Mouse (Mus musculus) gastrocnemius, postnatal 25 days (tissue): Measurements from ENCODE around the gene Capn2. TPM values are rescaled to one million over a fixed set of nuclear protein-coding genes. Genes with fewer than 3 reads are reported as not detected.
A peak's percentile ranks its signal among the peaks of the same experiment; 100 is the strongest.

Experiments
- DNase-seq: peaks from one replicate; pipeline ENCODE4 v3.0.0; 2022
- total RNA-seq, 2 experiments: library from RNA; stranded (reverse); gene quantifications; 1 replicate in 1 of 2; 2 replicates in 1 of 2; pipeline ENCODE4 v1.2.3; 2021

Capn2 gene
- total RNA-seq, 2 experiments from 2014 or later, result 52.0 to 59.4 TPM

DNA sequence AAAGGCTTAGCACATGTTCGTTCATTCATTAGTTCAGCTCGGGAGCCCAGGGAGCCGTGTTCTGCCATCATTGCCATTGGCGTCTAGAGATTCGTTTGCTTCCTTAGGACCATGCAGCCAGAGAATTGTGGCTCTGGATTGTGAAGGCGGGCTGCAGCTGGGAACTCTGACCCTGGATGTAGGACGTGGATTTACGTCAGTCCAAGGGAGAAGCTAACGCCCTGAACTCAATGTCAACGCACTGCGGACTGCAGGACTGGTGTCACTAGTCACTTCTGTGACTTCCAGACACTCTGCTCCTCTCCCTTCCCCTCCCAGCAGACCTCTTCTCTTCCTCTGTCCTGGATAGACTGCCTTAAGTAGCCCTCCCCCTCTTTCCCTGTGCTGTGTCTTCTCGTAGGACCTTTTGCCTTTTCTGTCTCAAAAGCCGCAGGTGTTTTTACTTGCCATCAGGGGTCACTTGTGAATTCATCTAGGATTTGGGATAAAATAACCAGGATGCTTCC, 9.9 kb upstream of the Capn2 start:
- DNase-seq, result no peak

DNA sequence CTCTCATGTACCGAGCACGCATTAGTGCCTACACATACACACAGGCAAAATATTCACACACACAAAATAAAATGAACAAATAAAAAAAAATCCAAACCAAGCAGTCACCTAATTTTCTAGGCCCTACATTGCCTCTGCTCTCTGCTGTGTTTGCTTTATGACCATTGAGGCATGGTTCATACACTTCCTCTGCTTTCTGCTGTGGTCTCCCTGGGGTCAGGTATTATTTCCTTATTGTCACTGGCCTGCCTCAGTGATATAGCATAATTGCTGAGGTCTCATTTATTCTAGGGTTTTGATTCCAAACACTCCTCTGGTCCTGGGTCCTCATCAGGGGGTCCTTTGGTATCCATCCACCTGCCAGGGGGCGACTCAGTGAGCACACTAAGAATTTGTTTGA, 8.2 kb upstream of the Capn2 start:
- DNase-seq, result no peak

DNA sequence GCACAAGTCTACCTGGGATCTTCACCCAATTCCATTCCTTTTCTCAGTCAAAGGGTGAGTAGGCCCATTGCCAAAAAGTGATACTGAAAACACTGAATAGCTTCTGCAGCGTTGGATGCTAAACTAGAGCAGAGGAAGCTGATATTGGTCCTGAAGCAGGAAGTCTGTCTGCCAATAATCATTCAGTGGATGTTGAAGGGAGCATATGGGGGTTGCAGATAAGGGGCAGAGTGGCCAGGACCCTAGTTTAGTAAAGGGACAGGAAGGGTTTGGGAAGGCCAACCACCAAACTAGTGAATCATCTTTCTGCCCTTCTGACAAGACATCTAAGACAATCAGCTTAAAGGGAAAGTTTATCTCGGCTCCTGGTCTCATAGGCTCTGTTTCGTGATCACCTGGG, 6.3 kb upstream of the Capn2 start:
- DNase-seq, result no peak

DNA sequence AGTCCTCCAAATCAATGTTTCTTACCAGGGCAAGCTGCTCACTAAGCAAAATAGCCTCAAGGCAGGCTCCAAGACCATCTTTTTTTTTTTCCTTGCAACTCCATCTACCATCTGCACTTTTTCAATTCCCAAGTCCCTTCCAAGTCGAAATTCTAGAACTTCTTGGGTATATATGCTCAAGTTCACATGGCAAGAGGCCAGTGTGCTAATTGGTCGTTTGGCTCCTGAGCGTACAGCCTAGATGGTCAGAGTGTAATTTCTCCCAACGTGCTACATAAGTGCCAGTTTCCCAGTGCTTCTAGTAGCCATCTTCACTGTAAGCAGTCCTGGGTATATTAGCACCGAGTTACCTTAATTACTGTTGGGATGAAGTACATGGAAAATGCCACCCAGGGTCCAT, 5.6 kb upstream of the Capn2 start:
- no peak for DNase-seq

DNA sequence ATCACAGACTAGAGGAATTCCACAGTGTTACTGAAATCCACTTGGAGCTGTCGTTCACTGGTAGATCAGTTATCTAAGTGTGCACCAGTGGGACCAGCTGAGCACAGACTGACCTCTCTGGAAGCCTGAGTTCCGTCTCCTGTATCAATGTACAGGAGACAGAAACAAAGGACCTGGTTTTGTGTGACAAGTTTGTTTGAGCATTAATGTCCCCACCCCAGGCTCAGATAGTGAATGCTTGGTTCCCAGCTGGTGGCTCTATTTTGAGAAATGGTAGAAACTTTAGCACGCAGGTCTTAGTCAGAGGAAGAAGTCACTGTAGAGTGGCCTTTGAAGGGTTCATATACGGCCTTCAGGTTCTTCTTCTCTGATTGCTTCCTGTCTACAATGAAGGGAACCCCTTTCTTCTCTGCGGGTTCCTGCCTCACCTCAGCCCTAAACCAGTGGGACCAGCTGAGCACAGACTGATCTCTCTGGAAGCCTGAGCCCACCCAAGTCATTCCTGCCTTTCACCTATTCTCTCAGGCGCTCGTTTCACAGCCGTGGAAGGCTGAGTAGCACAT, 3.6 kb upstream of the Capn2 start:
- DNase-seq, result no peak

DNA sequence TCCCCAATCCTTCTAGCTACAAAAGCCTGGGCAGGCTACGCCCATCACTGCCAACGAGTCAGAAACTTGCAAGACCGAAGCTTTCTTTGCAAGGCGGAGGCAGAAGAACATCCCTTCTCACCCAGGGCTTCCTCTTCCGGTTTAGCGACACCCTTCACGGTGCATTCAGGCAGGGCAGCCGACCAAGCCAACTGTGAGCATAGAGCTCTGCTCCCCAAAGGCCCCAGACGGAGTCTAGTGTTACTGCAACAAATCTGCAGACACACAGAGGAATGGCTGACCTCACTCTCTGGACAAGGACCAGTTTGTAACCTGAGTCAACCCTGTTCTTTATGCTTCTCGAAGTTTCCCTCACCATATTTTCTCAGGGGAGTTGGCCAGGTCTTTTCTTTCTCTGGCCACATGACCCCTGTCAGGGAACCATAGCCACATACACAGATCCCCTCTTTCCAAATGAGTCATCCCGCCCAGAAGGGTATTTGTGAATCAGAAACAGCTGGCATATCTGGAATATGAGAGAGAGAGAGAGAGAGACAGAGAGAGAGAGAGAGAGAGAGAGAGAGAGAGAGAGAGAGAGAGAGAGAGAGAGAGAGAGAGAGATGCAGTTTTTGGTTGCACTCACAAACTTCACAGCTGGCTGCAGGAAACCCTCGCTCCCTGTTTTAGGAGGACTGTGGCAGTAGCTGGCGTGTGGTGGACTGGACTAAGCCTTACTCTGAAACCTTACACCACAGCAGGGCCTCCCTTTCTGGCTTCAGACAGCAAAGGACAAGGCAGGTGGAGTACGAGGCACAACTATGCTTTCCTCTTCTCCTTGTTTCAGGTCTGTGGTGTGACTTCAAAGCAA, 2.9 kb upstream of the Capn2 start:
- peak; percentile 81 for DNase-seq

DNA sequence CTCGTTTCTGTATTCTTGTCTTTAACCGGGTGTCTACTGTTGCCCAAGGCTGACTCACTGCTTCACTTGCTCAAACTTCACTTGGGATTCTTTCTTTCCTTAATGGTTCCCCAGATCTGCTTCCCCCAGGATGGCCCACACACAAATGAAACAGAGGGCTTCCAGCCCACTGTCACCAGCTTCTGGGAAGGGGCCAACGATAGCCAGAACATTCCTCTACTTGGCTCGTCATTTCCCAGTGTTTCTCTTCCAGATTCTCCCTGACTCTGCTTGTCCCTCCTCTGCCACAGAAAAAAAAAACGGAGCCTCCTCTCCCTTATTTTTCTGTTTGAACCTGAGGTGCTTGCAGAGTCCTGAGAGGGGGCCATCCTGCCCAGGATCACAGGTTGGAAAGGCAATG, 1.9 kb upstream of the Capn2 start:
- no peak for DNase-seq

DNA sequence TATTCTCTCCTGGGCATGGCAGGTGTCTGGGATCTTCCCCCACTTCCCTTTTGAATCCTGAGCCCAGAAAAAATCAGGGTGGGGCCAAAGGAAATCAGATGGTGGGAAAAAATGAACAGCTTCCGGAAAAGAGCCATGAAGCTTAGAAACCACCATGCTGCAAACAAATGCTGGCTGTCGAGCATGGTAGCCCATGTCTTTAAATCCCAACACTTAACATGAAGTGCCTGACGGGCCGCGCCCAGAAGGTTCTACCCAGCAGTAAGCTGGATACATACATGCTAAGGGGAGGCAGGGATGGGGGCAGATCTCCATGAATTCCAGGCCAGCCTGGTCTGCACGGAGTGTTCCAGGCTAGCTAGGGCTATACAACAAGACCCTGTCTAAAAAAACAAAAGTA, 1.4 kb upstream of the Capn2 start:
- no peak for DNase-seq

DNA sequence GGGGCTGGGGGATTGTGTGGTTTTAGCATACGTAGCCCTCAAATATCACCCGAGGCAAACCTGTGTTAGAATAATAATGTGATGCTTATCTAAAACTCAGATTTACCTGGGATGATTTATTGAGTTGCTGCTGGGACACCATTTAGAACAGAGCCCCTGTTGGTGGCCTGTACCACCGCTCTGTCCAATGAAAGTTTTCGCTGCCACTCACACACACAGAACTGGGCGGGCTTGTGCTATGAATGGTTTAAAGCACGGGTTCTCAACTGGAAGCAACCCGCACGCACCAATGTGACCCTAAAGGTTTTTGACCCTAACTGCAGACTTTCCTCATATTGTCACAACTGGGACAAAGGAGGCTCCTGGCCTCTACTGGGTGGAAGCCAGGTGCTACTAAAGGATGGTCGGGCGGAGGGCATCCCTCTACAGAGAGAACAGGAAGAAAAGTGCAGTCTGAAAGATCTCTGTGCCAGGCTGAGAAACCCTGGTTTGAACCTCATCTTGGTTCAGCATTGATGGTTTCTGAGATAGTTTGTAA, 804 bp upstream of the Capn2 start:
- no peak for DNase-seq

DNA sequence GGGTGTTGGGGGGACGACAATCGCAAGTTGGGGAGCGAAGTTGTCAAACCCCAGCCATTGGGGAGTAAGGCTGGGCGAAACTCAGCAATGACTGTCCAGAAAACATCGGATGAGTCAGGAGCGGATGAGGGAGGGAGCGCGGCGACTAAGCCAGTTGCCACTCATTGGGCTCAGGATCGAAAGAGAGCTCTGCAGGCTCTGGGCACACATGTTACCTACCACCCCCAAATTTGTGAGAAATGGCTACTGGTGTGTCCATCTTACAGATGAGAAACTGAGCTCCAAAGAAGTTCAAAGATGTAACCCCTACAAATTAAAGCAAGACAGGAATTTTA, 236 bp upstream of the Capn2 start:
- DNase-seq, result no peak

DNA sequence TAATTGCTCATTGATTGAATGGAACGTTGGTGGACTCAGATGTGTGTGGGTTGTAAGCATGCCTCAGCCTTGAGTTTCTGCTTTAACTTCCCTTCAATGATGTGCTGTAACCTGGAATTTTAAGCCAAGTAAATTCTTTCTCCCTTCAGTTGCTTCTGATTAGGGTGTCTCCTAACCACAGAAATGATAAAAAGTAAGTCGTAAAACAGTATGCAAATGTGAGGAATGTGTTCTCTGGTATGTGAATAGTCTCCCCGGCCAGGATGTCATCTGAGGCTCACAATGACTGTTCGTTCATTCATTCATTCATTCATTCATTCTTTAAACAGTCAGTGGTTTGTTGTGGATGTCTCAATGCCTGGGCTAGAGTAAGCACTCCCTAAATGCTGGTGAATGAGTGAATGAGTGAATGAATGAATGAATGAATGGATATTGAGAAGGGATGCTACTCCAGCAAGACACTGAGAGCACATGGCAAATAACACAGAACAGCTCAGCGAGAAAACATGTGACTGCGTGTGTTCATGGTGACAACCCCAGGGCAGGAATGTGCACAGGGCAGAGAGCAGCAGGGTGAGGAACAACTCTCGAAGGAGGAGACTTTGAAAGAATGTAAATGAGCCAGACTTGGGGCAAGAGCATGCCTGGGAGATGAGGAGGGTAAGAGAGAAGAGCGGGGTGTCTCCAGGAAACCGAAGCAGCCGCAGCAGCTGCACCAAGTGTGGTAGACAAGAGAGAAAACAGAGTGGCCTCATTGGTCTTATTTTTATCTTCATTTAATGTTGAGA, 2.4 kb downstream of the Capn2 start:
- no peak for DNase-seq

DNA sequence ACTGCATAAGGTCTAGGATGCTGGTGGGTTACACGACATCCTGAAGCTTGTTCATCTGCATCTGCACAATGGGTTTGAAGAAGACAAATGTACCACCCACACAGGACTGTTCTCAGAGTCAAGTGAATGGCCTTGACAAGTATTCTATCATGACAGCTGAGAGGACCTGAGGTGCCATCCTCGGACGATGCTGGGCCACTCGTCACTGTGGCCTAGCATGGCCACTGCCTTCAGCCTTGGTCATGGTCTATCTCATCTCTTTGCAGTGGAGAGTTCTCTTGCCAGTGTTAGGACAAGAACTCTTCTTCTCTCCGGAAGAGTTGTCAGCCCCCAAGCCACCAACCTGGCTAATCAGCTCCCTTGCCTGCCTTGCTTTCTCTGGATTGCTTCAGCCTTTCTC, 3.7 kb downstream of the Capn2 start:
- DNase-seq, result no peak

DNA sequence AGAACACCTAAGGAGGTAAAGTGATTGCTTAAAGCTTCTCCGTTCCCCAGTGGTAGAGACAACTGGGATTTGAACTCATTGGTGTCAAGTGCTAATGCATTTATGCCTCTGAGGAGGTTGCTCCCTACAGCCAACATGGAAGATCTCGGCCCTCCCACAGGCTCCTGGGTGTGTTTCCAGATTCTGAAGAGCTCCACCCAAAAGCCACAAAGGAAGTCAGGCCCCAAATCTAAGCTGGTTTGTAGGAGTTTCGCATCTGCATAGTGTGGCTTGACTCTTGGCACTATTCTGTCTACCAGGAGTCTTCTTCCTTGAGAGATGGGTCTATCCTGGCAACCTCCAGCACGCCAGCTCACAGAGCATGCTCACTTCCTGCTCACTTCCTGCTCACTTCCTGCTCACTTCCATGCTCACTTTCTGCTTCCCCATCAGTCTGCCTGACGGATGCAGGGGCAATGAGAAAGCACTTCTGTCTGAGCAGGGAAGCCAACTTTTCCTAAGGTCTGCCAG, 4.5 kb downstream of the Capn2 start:
- DNase-seq, result no peak

DNA sequence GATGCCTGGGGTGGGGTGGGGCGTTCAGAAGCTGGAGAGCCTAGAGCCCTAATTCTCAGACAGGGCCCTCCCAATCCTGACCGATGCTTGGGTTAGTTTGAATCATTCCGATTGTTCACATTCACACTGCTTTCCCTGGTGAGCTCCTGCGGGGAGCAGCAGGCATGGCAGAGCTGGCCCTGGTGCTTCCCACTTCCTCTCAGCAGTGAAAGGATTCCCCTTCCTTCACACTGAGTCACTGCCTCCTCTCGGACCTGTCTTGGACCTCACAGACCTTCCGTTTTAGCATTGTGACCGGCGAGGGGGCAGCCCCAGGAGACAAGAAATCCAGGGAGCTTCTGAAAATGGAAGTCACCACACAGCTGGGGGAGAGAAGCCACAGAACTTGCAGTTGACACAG, 5.6 kb downstream of the Capn2 start:
- DNase-seq, result no peak

DNA sequence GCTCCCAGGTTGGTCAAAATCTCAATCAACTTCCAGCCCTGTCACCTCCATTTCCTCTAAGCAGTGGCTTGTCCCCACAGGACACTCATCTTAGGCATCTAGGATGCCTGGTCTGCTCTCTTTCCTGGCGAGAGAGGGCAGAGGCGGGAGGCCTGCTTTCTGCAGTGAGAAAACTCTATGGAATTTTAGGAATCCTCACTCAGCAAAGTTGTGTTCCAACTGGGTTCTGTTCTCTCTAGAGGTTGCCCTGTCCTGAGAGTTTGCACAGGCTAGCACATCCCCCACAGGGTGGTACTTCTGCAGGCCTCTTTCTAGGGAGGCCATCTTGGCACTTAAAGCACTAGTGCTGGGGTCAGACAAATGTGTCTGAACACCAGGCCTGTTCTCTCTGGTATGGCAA, 6.3 kb downstream of the Capn2 start:
- no peak for DNase-seq

DNA sequence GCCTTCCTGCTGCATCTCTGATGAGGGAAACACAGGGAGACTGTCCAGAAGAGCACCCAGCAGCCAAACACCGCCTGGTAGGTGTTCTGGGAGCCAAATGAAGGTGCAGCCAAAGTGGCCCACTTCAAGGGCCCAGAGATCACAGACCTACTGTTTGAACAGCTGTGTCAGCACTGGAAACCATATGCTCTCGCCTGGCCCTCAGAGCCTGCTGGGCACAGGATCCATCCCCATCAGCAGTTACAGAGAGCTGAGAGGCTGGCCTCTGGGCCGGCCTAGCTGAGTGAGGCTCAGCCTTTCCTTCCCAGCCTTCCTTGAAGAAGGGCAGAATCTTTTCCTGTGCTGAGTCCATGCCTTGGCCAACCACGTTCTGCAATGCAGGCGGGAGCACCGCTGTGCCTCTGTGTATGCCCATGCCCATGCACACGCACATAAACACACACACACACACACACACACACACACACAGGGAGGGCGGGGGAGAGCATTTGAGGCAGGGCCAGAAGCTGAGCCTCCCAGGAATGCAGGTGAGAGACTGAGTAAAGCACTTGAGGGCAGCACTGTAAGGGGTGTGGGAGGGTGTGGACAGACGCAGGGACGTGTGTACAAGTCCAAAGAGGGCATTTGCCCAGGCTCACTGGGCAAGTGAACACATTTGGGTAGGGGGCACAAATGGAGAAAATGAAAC, 8.2 kb downstream of the Capn2 start:
- DNase-seq, result peak; percentile 75

DNA sequence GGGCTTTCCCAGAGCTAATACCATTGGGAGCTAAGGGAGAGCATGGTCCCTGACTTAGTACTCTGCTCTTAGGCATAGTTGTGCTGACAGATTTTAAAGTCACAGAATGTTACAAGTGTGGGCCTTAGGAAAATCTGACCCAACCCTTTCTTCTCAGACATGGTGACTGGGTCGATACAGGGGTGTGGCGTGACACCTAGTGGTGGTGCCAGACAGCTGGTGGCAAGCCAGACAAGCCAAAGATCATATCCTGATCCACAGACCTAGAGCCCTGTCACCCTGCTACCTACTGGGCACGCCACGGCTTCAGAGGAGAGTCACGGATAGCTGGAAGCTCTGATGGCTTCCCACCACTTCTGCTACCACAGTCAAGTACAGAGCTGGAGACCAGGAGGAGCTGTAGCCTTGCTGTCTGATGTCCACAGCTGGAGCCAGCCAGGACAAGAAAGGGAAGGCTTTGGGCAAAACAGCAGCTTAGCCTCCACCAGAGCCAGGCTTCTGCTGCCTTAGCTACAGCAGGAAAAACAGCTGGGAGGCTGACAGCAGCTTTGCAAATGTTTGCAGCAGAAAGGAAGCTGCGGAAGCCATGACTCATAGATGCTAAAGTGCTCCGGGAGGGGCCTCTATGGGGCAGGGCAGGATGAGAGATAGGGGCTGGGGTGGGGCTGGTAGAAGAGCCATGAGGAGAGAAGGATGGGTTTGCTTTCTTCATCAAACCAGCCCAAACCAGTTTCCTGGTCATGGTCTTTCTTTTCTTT, 11.0 kb downstream of the Capn2 start:
- peak; percentile 81 for DNase-seq

DNA sequence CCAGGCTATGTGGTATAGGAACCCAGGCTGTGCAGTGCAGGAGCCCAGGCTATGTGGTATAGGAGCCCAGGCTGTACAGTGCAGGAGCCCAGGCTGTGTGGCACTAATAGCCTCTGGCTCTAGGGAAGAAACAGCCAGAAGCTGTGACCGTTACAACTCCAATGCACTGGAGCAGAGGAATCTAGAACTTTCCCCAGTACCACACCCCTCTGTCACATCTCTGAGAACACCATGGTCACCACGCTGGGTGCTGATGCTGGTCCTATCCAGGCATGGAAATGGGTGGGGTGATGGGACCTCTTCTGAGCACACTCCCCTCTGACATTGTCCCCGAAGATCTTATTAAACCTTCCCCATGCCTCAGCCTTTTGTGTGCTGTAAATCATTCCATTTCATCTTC, 12.1 kb downstream of the Capn2 start:
- DNase-seq, result no peak

DNA sequence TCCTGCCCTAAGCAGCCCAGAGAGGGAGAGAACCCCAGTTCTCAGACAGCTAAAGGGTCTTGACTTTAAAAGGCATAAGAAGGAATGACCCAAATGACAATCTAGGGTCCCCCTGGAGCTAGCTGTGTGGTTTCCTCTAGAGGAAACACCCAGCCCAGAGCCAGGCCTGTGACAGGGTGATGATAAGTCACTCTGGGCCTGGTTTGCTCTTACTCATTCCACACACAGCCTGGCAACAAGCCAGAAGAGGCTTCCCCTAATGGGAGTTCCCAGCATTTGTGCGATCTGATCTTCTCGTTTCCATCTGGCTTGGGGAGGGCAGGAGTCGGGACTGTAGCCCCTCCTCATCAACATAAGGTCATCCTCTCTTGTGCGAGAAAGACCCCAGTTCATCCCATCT, 13.2 kb downstream of the Capn2 start:
- peak; percentile 52 for DNase-seq

DNA sequence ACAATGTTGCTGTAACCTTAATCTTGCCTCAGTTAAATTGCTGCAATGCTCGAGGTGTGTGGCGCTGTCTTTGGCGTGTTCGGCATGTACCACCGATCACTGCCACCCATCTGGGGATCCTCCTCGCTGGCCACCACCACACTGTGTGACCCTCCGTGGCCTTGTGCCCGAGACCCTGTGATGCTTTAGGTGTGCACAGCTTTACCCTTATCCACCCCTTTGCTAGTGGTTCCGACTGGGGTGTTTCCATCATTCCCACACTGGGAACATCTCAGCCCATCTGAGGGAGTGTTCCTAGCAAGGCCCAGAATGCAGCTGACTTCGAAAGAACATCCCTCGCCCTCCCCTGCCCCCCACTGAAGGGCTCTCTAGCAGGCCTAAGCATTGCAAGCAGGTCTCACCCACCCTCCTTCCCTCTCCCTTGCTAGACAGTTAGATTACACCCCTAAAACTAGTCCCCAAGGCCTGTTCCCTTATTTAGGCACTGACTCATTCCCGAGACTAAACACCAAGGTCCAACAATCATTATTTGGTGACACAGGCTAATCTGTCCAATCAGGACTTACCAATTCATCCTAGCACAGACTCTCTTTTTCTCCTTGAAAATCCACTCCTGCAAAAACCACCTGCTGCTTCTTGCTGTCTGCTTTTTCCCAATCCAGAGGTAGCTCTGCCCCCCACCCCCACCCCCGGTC, 14.1 kb downstream of the Capn2 start:
- no peak for DNase-seq
